ENCODE assay signal across 8 mouse cellular contexts in the genomic region with DNA sequence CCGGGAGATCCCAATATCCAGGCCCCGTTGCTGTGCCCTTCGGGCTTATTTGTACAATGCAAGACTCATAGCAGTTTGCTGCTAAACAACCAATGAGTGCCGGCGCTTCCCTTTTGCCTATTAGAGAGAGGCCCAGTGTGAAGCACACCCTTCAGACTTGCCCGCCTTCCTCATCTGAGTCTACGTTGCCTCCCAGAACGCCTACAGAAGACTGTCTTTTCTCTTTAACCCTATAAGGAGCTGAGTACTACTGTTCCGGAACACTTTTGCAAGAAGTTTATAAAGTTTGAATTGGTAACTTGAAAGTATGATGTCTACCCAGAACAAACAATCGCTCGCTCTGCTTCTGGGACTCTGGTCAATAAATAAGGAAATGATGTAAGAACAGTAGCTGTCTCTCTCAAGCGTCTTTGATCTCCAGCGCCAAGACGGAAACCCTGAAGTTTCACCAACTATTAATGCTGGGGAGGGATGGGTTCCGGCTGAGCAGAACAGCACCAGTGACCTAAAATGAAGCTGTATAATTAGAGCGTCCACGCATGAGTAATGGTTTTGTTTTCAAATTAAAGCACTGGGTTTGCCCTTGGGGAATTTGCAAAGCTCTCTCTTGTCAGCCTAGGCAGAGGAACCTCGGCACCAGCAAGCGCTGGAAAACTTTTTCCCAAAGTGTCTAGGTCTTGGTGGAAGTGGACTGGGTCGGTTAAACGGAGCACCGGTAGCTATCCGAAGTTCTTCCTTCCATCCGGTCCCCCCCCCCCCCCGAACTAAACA. TPM values are rescaled to one million over a fixed set of nuclear protein-coding genes. Genes with fewer than 3 reads are reported as not detected.
DNase-seq lines count a peak whose midpoint lies in the region; ATAC-seq and TF ChIP-seq lines count a peak whose summit lies in the region.

No protein-coding gene starts in this region.

- no peaks in the 10 kb centered on the region for H3K36me3 ChIP-seq in C2C12 (ENCODE audit: control insufficient read depth, insufficient read depth)
- H3K36me3 ChIP-seq in embryonic facial prominence, embryonic 14.5 days (ENCODE audit: control insufficient read depth, insufficient read depth, low read length): no peaks in the 10 kb centered on the region
- H3K36me3 ChIP-seq in heart, embryonic 14.5 days (ENCODE audit: control insufficient read depth, insufficient read depth, low read length): peaks cover 6% of the 10 kb centered on the region; the same call in 1 of the 2 replicates
- H3K36me3 ChIP-seq in kidney, postnatal 0 days (ENCODE audit: insufficient read depth, low read length): no peaks in the 10 kb centered on the region

- H3K4me1 ChIP-seq in embryonic facial prominence, embryonic 14.5 days (ENCODE audit: control insufficient read depth, insufficient read depth, low read length): no peaks in the 10 kb centered on the region
- peaks cover 0 to 8% of the 10 kb centered on the region in 2 experiments; a peak in 3 of 4 replicates for H3K4me1 ChIP-seq in heart, embryonic 14.5 days (ENCODE audit: control insufficient read depth in 2 of 2, insufficient read depth in 2 of 2, low read length in 2 of 2)
- no peaks in the 10 kb centered on the region for H3K4me1 ChIP-seq in kidney, postnatal 0 days (replicated peaks; ENCODE audit: insufficient read depth, low read length)

- DNase-seq in T-cell, adult 2 months (ENCODE audit: low spot score): peak; percentile 79
- peak; percentile 89 for DNase-seq in embryonic facial prominence, embryonic 14.5 days (ENCODE audit: low spot score)
- peak; percentile 89 for DNase-seq in kidney, postnatal 0 days (ENCODE audit: low spot score)
- peak; percentile 83 for DNase-seq in lung, postnatal 36 days
- peak; percentile 67 for DNase-seq in retina, embryonic 14.5 days (ENCODE audit: low spot score)
- peak; percentile 82 for DNase-seq in yolk sac, embryonic 10.5 days (ENCODE audit: low spot score)

- H3K27me3 ChIP-seq in C2C12 (ENCODE audit: control insufficient read depth, insufficient read depth, insufficient read length): no peaks in the 10 kb centered on the region
- H3K27me3 ChIP-seq in embryonic facial prominence, embryonic 14.5 days (replicated peaks; ENCODE audit: control insufficient read depth, insufficient read depth, low read length): 0 out of 2 replicates have a peak, but pooled peaks cover 3% of the 10 kb centered on the region
- no peaks in the 10 kb centered on the region for H3K27me3 ChIP-seq in heart, embryonic 14.5 days (ENCODE audit: control insufficient read depth, insufficient read depth, low read length)
- no peaks in the 10 kb centered on the region for H3K27me3 ChIP-seq in kidney, postnatal 0 days (ENCODE audit: insufficient read depth, low read length)

- peak overlapping the region; percentile 74 for H3K4me2 ChIP-seq in embryonic facial prominence, embryonic 14.5 days (ENCODE audit: low read depth, low read length)
- H3K4me2 ChIP-seq in heart, embryonic 14.5 days (ENCODE audit: low read length): peak overlapping the region; percentile 67
- peak overlapping the region; percentile 60 for H3K4me2 ChIP-seq in kidney, postnatal 0 days (ENCODE audit: low read length)

- peaks cover 2% of the 10 kb centered on the region for H3K79me3 ChIP-seq in C2C12 (ENCODE audit: low read depth)

- H3ac ChIP-seq in C2C12 (ENCODE audit: control insufficient read depth, insufficient read length, low read depth): peak overlapping the region; percentile 100

- TF ChIP-seq CTCF in C2C12 (IDR thresholded peaks at IDR 0.05; ENCODE audit: control insufficient read depth, insufficient read depth, insufficient read length): no peak
- TF ChIP-seq CTCF in kidney, postnatal 0 days (IDR thresholded peaks at IDR 0.05; ENCODE audit: low read depth): no peak

- H3K27ac ChIP-seq in embryonic facial prominence, embryonic 14.5 days (replicated peaks; ENCODE audit: low read depth, low read length): peak overlapping the region; percentile 84
- H3K27ac ChIP-seq in heart, embryonic 14.5 days (replicated peaks in 1 of 2; ENCODE audit: control insufficient read depth in 1 of 2, insufficient read depth in 1 of 2, low read depth in 2 of 2, low read length in 2 of 2): peak overlapping the region; percentile 76 to 88
- peak overlapping the region; percentile 85 for H3K27ac ChIP-seq in kidney, postnatal 0 days

- H3K9ac ChIP-seq in embryonic facial prominence, embryonic 14.5 days (ENCODE audit: low read depth, low read length): peak overlapping the region; percentile 80
- peak overlapping the region; percentile 87 for H3K9ac ChIP-seq in heart, embryonic 14.5 days (ENCODE audit: low read length)
- H3K9ac ChIP-seq in kidney, postnatal 0 days (ENCODE audit: low read depth, low read length): peak overlapping the region; percentile 78

- H3K4me3 ChIP-seq in C2C12 (ENCODE audit: insufficient read depth, poor library complexity, severe bottlenecking): peak overlapping the region; percentile 50
- H3K4me3 ChIP-seq in embryonic facial prominence, embryonic 14.5 days (ENCODE audit: low read depth, low read length): peak overlapping the region; percentile 69
- H3K4me3 ChIP-seq in heart, embryonic 14.5 days (ENCODE audit: control insufficient read depth in 1 of 2, insufficient read depth in 1 of 2, low read depth in 1 of 2, low read length in 2 of 2): peak overlapping the region; percentile 71 to 98
- H3K4me3 ChIP-seq in kidney, postnatal 0 days (replicated peaks; ENCODE audit: low read depth, low read length): peak overlapping the region; percentile 65

- H3K9me3 ChIP-seq in embryonic facial prominence, embryonic 14.5 days (ENCODE audit: control insufficient read depth, low read length): no peaks in the 10 kb centered on the region
- no peaks in the 10 kb centered on the region for H3K9me3 ChIP-seq in heart, embryonic 14.5 days (ENCODE audit: control insufficient read depth, low read length)
- H3K9me3 ChIP-seq in kidney, postnatal 0 days (replicated peaks; ENCODE audit: low read length): no peaks in the 10 kb centered on the region

- WGBS in embryonic facial prominence, embryonic 14.5 days: 3% methylated on average over 23 of the region's 25 CpGs
- WGBS in heart, embryonic 14.5 days: 6% methylated on average over 23 of the region's 25 CpGs
- WGBS in kidney, postnatal 0 days: 3% methylated on average over 24 of the region's 25 CpGs

- peak; percentile 79 for ATAC-seq in embryonic facial prominence, embryonic 14.5 days (ENCODE audit: low read depth)
- peak; percentile 60 for ATAC-seq in heart, embryonic 14.5 days (ENCODE audit: insufficient number of reproducible peaks, insufficient read depth, low FRiP score, low read depth)
- peak; percentile 47 for ATAC-seq in kidney, postnatal 0 days (replicated peaks; ENCODE audit: low FRiP score, low read depth)

- H3K79me2 ChIP-seq in C2C12 (ENCODE audit: control insufficient read depth, insufficient read depth): no peaks in the 10 kb centered on the region

TF ChIP-seq in C2C12, 6 proteins besides CTCF, POLR2A, EP300 and RAD21:
- no peak for TF ChIP-seq CEBPB (IDR thresholded peaks at IDR 0.05; ENCODE audit: low read depth)
- TF ChIP-seq MYOD1 (IDR thresholded peaks at IDR 0.05; ENCODE audit: control insufficient read depth, insufficient read length, low read depth): no peak
- no peak for TF ChIP-seq USF1 (IDR thresholded peaks at IDR 0.05; ENCODE audit: low read depth)

RNA-seq across cellular contexts. Expression of gene Pon2, which starts 0.7 kb away (rescaled TPM):
- 8.4 TPM for polyA plus RNA-seq in C2C12 (2012; fragmentation: generic; extraction: Trizol)
- 26.0 and 29.7 TPM in 2 replicates for polyA plus RNA-seq in embryonic facial prominence, embryonic 14.5 days (2014; fragmentation: Nextera tagmentation; extraction: Ambion mirVana)
- polyA plus RNA-seq in heart, embryonic 14.5 days (2014; fragmentation: Nextera tagmentation; extraction: Ambion mirVana): 47.8 and 49.1 TPM in 2 replicates
- 25.8 and 27.8 TPM in 2 replicates for polyA plus RNA-seq in kidney, postnatal 0 days (2015; fragmentation: Nextera tagmentation; extraction: Ambion mirVana)

RNA-seq across cellular contexts. Expression of gene Pon3, which starts 41.4 kb away (rescaled TPM):
- 0.78 TPM for polyA plus RNA-seq in C2C12 (2012; fragmentation: generic; extraction: Trizol)
- 11.8 and 14.0 TPM in 2 replicates for polyA plus RNA-seq in embryonic facial prominence, embryonic 14.5 days (2014; fragmentation: Nextera tagmentation; extraction: Ambion mirVana)
- polyA plus RNA-seq in heart, embryonic 14.5 days (2014; fragmentation: Nextera tagmentation; extraction: Ambion mirVana): 43.9 and 45.3 TPM in 2 replicates
- polyA plus RNA-seq in kidney, postnatal 0 days (2015; fragmentation: Nextera tagmentation; extraction: Ambion mirVana): 13.1 and 13.8 TPM in 2 replicates

Comparison
In these comparisons a context has a peak if more than half of its experiments do, and no peak if none do; other contexts are left out.
1. Peak in every context shown above with its lines: DNase-seq, ATAC-seq, H3K4me3 ChIP-seq and H3K27ac ChIP-seq.